Mouse (Mus musculus) adrenal gland, adult 18-20 months (tissue): ENCODE data around the gene Fam45a. TPM values are rescaled to one million over a fixed set of nuclear protein-coding genes. Genes with fewer than 3 reads are reported as not detected.
A peak's percentile ranks its signal among the peaks of the same experiment; 100 is the strongest.

Source experiments
- DNase-seq, 2 experiments: peaks; one replicate each; pipeline ENCODE4 v3.0.0; 2021 to 2022; ENCODE audit warnings: low spot score in 2 of 2
- long read RNA-seq, 2 experiments: library from polyadenylated mRNA; stranded (forward); transcript quantifications; one replicate each; pipeline ENCODE4 v2.0.0; 2021
- total RNA-seq, 2 experiments: library from RNA; stranded (reverse); gene quantifications; 1 replicate in 1 of 2; 2 replicates in 1 of 2; pipeline ENCODE4 v1.2.3; 2021

Gene Fam45a
- total RNA-seq: 10 to 100 TPM; 39.1 to 40.5 TPM
- long read RNA-seq, experiment 1, transcript Fam45a-201 (9 exons, 2,307 nt): major isoform, 18 of 29 reads
- long read RNA-seq, experiment 1, partial matches to known transcripts: 0 of 29 reads
- long read RNA-seq, experiment 1, other reads (novel, unspliced or antisense): 9 of 29 reads
- long read RNA-seq, experiment 2, transcript Fam45a-201 (9 exons, 2,307 nt): major isoform, 13 of 21 reads
- long read RNA-seq, experiment 2, partial matches to known transcripts: 5 of 21 reads
- long read RNA-seq, experiment 2, other reads (novel, unspliced or antisense): 3 of 21 reads

DNA sequence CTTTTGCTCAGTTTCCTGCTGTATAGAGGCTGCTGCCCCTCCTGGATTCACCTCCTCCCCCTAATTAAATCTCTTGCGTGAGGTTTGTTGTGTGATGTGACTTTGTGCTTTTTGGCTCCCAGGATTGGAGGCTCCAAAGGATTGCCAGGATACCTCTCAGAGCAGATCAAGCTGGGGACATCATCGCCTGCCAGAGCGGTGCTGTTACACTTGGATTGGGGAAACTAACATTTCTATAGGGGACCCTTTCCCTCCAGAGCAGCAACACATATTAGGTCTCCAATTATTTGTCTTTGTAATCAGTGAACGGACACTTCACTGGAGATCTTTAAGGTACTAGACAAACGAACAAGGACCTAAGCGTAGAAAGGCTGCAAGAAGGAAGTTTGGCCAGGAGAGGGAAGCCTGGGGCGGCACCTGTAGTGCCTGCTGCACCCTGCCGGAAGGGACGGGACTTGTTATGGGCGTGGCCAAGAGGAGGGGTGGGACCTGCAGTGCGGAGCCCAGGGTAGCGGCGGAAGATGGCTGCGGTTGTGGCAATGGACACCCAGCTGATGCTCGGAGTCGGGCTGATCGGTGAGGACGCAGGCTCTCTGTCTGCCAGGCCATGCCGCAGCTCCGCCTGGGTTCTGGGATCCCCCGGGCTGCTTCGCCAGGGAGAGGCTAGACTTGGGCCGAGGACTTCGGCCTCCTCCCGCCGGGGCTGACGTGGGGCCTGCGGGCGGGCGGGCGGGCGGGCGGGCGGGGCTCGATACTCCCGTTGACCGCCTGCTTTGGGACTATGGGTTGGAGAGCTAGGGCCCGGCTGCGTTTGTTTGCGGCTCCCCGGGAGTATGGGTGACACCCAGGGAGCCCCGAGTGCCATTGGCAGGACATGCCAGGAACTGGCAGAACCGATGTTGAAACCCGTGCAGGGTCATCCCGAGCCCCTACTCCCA is at the start of gene Fam45a:
Gene Fam45a (plus strand): TSS at position 488 of the 938 bp plus-strand sequence.
- DNase-seq: peak; percentile 85 to 87

DNA sequence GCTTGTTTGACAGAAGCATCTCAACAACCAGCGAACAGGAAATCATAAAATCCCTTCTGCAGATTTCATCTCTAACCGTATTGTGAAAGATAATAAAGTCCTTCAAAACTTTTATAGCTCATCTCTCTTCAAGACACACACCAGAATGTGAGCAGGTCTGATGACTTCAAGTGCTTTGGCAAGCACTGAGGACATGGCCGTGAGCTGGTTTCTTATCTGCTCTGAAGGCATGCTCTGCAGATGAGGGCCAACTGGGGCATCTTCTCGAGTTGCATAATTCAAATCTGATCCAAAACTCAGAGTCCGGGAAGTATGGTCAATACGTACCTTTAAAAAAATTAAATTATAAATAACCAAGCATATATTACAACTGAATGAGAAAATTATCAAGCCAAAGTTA is 38.0 kb upstream of the Fam45a start:
- no peak for DNase-seq

DNA sequence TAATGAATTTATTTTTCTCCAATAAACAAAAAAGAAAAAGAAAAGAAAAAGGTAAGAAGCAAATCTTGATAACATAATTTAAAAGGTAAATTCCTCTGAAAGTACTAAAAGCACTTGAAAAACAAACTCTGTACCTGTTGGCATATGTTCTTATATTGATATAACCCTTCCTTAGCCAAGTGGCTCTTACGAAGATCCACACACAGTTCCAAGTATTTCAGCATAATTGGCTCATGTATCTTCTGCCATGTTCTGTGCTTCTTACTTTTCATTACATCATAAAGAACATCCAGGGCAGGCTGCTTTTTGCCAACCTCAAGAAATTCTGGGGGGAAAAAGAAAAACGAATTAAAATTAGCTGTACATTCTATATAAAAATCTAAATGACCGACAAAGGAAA is 29.4 kb upstream of the Fam45a start:
- no peak for DNase-seq

DNA sequence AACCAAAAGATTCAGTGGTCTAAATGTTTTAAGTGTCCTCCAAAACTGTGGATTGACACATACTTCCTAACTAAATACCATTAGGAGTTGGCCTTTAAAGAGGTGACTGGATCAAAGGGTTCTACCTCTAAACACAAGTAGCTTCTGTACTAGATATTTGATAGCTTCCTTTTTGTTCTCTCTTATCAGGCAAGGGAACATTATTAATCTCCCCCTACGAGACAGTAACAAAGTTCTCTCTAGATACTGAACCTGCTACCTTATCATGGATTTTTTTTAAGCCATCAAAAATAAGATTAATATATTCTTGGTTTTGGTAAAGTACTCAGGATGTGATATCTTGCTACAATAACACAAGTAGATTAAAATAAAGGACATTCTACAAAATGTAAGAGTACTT is 26.7 kb upstream of the Fam45a start:
- DNase-seq: no peak

DNA sequence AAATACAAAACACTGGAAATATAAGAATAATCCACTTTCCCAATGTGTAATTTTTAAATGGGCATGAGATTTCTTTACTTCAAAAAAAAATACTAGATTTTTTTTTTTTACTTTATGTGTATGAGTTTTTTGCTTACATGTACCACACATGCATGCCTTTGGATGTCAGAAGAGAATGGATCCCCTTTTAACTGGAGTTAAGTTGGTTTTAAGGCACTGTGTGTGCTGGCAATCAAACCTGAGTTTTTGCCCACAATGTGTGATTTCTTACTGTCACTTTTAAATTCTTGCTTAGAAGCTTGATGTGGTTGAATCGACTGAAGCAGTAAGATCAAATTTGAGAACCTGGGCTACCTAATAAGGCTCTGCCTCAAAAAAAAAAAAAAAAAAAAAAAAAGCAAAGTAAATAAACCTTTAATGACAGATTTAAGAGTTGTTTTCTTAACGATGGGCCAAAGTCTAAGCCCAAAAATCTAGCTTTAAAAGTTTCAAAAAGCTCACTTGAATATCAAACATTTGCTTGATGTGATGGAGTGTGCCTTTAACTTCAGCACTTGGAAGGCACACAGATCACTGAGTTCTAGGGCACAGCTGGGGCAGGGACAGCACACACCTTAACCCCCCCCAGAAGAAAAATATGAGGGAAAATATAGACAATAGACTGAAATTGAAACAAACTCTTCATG is 23.8 kb upstream of the Fam45a start:
- no peak for DNase-seq

DNA sequence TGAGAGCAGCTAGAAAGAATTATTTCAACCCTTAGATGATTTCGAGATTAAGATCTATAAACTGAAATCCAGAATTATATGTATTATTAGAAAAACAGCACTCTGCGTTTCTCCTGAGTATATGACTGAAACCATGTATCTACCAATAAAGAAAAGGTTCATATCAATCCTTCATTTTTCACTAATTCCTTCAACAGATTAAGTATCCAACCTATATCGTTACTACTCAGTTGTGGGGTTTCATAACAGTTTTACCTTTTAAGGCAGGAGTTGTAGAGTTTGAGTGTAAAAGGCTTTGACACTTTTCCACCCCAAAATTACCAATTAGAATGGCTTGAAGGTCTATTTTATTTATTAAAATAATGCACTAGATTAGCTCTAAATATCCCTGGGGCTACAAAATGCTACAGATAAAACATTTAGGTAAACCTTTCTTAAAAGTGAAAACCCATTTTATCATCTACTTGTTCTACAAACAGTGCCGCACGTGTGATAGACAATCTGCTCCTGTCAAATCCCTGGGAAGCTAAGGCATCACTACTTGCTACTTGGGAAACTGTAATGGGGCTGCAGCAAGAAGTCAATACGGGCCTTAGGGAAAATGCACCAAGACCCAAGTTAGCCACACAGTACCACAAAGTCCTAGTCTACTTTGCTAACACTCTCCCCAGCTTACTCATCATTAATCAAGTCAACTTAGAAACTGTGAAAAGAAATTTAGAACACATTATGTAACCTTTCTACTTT is 23.0 kb upstream of the Fam45a start:
- DNase-seq: no peak

DNA sequence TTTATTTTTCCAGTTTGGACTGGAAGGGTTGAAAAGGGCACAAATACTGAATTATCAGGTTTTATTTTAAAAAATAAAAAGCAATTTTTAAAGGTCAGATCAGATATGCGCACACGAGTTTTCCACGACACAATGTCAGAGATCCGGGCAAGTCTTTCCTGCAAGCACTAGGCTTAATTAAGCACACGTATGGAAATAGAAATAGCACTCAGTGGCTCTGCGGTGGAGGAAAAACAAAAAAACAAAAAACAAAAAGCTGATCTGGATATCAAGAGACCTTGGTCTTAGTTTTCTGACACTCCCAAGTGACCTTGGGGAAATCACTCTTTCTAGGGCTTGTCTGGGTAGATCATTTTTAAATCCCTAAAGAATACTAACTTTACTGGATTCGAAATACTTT is 21.9 kb upstream of the Fam45a start:
- no peak for DNase-seq

DNA sequence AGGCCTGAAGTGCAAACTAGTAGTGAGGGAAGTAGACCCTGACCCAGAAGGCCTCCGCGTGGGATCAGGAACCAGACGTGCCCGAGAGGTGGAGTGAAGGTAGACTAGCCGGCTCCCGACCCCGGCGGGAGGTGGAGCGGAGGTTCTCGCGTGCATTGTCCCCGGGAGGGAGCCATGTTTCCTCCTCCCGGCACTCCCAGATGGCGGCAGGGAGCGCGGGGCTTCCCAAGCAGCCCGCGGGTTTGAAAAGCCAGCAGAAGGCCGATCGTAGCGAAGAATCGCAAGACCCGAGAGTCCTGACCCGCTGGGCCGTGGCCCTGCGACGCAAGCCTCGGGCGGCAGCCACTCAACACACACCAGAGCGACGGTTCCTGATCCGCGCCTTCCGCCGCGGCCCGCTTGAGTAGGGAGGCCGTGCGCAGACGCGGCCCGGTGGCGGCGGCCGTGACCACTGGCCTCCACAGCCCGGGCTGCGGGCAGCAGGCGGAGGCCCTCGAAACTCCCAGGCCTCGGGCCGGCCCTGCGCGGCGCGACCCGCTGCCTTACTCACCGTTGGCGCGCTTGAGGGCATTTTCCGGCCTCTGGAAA is 21.4 kb upstream of the Fam45a start:
- peak in 1 of 2 experiments; percentile 60 for DNase-seq

DNA sequence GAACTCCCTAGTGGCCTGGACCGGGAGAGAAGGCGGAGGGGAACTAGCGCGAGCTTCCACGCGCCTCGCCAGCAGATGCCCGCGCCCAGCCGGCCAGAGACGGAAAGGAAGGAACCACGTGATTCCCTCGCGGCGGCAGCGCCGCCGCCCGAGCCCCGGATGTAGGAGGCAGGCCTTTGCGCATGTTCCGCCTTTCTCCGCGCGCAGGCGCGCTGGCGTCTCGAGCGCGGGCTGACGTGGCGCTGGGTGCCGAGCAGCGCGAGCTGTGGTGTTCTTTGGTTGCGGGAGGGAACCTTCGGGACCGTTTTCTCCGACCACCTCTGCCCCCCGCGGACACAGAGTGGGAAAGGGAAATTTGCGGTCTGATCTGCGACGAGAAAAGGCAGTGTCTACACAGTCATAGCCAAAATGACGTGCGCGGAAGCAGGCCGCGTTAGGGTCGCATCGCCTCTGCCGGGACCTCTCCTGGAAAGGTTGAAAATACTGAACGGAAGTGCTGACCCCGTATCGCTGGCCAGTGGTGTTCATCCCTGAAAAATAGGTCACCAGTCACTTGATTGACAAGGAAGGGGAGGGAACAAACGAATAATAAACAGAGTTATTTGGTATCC is 20.7 kb upstream of the Fam45a start, which contains the start of gene Eif3a:
Gene Eif3a (minus strand): TSS at position 108 of the 611 bp plus-strand sequence.
- peak; percentile 92 to 94 for DNase-seq

DNA sequence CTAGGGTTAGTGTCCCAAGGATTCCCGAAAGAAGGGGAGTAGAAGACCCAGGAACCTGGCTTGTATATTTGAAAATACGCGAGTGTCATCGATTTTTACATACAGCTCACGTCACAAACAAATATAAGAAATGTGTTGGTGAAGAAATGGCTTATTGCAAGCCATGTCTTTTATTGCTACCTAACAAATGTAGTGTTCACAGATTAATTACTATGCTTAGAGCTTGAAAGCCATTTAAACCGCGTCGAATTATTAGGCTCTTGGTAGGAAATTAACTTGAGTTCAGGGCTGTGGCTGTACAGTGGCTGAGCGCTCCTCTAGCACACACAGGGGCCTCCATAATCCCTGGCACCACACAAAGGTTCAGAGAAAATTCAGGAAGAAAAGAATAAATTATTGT is 20.2 kb upstream of the Fam45a start:
- DNase-seq: no peak

DNA sequence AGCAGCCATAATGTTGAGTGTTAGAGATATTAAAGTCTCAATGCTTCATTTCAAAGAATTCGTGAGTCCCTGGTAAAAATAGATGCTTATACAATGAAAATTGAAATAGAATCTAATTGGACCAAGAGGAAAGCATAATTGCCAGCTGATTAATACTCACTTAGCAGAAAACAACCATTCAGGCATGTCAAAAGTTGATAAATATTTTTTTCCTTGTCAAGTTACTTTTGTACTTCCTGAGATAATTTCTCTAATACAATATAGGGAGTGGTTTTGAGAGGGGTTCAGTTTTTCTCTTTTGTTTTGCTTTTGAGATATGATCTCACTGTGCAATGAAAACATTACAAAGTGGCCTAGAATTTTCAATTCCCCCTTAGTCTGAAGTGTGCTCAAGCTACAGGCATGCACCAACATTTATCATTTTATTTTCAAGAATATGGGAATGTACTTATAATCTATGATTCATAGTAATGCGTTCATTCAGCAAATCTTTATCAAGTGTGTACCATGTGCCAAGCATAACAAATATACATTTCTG is 18.1 kb upstream of the Fam45a start:
- no peak for DNase-seq

DNA sequence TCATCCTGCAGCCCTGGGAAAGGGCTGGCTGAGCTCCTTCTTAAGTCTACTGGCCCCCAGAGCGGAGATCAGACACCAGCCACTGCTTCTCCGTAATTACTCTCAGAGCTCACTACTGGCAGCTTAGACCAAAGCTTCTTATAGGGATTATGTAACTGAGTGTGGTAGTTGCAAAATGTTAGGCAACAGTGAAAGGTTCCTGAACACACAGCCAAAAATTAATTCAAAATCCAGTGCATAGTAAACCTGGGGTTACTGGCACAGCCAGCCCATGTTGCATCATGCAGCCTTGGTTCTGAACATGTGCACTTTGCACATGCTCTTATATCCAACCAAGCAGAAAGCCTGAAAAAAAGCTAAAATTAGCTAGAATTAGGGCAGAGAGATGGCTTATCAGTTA is 16.1 kb upstream of the Fam45a start:
- DNase-seq: no peak

DNA sequence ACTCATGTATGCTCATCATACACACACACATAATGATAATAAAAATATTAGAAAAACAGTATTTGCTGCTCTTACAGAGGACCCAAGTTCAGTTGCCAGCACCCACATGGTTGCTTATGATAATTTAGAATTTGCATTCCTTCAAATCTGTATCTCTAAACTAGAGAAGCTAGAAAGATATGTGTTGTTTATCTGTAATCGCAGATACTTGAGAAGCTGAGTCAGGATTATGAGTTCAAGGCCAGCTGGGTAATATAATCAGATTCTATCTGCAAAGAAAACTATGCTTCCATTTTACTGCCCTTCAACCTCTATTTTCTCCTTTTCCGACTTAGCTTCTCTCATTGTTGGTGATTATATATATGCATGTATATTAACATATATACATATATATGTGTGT is 14.0 kb upstream of the Fam45a start:
- no peak for DNase-seq

DNA sequence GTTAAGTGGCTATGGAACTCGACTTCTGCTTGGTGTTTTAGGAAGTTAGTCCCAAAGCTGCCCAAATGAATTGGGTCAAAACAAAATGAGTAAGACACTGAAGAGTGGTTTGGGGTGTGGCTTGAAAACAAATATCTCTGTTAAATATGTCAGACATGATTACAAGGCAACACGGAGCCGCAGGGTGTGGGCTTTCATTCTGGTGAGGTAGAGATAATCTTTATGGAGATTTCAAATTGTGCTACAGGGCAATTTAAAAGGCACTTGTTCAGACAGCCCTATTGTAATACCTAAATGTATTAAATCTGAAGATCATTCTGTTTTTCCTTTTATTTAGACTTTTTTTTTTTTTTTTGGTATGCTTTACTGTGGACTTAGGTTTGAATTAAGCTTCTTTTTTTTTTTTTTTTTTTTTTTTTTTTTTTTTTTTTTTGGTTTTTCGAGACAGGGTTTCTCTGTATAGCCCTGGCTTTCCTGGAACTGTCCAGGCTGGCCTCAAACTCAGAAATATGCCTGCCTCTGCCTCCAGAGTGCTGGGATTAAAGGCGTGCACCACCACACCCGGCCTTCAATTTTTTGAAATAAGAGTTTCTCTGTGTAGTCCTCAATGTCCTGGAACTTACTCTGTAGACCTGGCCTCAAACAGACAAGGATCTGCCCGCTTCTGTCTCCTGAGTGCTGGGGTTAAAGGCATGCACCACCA is 11.4 kb upstream of the Fam45a start:
- DNase-seq: no peak

DNA sequence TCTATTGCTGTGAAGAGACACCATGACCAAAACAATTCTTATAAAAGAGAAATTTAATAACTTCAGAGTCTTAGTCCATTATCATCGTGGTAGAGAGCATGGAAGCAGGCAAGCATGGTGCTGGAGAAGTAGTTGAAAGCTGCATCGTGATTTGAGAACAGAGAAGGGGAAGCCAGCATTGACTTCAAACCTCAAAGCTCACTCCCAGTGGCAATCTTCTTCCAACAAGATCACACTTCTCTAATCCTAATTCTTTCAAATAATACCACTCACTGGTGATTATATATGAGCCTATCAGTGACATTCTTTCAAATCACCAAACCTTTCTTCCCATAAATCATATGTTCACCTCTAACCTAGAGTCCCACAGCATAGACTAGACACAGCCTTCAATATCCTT is 6.5 kb upstream of the Fam45a start:
- no peak for DNase-seq

DNA sequence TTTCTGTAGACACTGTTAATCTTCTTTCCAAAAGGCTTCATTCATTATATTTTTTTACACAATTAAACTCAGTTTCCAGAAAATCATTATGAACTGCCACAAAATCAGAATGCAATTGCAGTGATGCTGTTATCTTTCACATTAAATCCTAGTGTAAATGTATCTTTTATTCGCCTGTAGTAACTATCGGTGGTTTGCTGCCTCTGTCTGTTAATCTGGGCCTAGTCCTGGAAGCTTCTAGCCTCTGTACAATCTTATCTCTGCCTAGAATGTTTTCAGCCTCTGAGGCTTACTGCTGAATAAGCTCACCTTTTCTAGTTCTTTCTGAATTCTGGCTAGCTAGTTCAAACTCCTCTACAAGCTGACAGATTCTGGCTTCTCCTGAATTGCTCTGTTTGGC is 1.5 kb upstream of the Fam45a start:
- no peak for DNase-seq

DNA sequence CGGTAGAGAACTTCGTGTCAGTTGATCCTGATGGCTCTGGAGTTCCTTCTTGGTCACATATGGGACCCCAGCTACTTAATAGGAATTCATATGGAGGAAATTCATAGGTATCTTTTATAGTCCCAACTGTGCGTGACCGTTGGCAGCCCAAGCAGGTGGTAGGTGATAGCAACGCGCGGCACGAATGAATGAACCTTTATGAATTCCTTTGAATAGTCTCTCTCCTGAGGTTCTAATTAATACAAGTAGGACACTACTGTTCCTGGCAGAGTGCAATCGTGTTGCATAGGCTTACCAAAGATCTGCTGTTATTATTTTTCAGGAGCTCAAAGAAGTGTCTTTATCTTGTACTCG is 628 bp downstream of the Fam45a start:
- DNase-seq: no peak

DNA sequence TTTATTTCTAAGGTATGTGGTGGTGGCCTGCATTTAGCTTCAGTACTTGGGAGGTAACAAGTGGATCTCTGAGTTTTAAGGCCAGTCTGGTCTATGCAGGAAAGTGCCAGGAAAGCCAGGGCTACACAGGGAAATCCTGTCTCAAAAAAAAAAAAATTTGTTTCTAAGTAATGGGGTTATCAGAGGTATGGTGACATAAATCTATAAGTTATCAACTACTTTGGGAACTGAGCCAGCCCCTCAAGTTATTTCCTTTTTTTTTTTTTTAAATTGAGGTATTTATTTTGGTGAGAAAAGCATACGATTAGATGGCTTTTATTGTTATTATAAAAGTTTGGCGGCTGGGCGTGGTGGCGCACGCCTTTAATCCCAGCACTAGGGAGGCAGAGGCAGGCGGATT is 1.7 kb downstream of the Fam45a start:
- no peak for DNase-seq

DNA sequence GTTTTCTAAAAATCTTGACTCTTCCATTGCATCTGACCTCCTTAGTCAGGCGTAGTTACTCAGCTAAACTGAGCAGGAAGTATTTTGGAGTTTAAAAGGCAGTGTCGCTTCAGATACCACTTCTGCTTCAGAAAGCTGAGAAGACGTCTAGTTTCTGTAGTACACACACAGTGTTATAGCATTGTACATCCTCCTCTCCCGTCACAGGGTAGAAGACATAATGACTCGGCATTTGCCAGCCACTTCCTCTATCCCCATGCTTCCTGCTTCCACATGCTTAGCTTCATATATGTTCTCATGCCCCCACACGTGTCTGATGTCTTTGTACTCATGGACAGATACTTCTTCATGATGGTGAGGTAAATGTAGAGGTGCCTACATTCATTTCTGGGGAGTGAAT is 7.3 kb downstream of the Fam45a start:
- no peak for DNase-seq
